Mouse (Mus musculus) limb, embryonic 14.5 days (tissue): ENCODE results near the gene Fam102a. TPM values are rescaled to one million over a fixed set of nuclear protein-coding genes. Genes with fewer than 3 reads are reported as not detected.
A peak's percentile ranks its signal among the peaks of the same experiment; 100 is the strongest.

ENCODE experiments used
- ATAC-seq: fragments of 200-750 bp; cut with Nextera tagmentation; 2 replicates; pipeline ENCODE4 v1.8.0; 2017; ENCODE audit warnings: low read depth, moderate number of reproducible peaks, moderate TSS enrichment; ENCODE audit not compliant: low FRiP score
- DNase-seq: peaks from one replicate; pipeline ENCODE4 v3.0.0-alpha.2; 2015; ENCODE audit warnings: low spot score
- H3K27ac ChIP-seq: fragments of 300-500 bp; sonication (generic); replicated peaks from 2 replicates; pipeline ENCODE4 v1.5.1; 2014; ENCODE audit warnings: low read depth, mild to moderate bottlenecking, low read length, moderate library complexity, mixed read lengths
- H3K27me3 ChIP-seq: fragments of 300-500 bp; sonication (generic); 2 replicates; pipeline ENCODE4 v1.6.1; 2014; ENCODE audit warnings: low read length, mixed read lengths; ENCODE audit not compliant: control insufficient read depth, insufficient read depth
- H3K36me3 ChIP-seq: fragments of 300-500 bp; sonication (generic); 2 replicates; pipeline ENCODE4 v1.6.1; 2014; ENCODE audit warnings: mild to moderate bottlenecking, low read length, moderate library complexity, mixed read lengths; ENCODE audit not compliant: control insufficient read depth, insufficient read depth
- H3K4me1 ChIP-seq: fragments of 300-500 bp; sonication (generic); 2 replicates; pipeline ENCODE4 v1.6.1; 2014; ENCODE audit warnings: antibody characterized with exemption, low read length, mixed read lengths; ENCODE audit not compliant: control insufficient read depth, insufficient read depth
- H3K4me2 ChIP-seq: fragments of 300-500 bp; sonication (generic); replicated peaks from 2 replicates; pipeline ENCODE4 v1.6.1; 2014; ENCODE audit warnings: low read depth, mild to moderate bottlenecking, low read length, moderate library complexity; ENCODE audit not compliant: severe bottlenecking
- H3K4me3 ChIP-seq: fragments of 300-500 bp; sonication (generic); replicated peaks from 2 replicates; pipeline ENCODE4 v1.5.1; 2014; ENCODE audit warnings: low read length
- H3K9ac ChIP-seq: fragments of 300-500 bp; sonication (generic); 2 replicates; pipeline ENCODE4 v1.6.1; 2014; ENCODE audit warnings: mild to moderate bottlenecking, low read depth, low read length, moderate library complexity; ENCODE audit not compliant: severe bottlenecking
- H3K9me3 ChIP-seq: fragments of 300-500 bp; sonication (generic); 2 replicates; pipeline ENCODE4 v1.6.1; 2016; ENCODE audit warnings: low read length; ENCODE audit not compliant: control insufficient read depth
- POLR2A ChIP-seq: fragments of 200-500 bp; IDR thresholded peaks from 2 replicates; pipeline ENCODE4 v1.8.0; 2012; ENCODE audit warnings: inconsistent platforms, mild to moderate bottlenecking, moderate library complexity, borderline replicate concordance; ENCODE audit not compliant: insufficient read depth, insufficient read length; ENCODE audit errors: extremely low read depth
- WGBS: fragments of 180-500 bp; shearing (Covaris S2); extraction: QIAGEN DNeasy Blood & Tissue Kit; methylation state at CpG from one replicate; pipeline ENCODE4 v1.1.7; 2014; 5-methylcytosine and 5-hydroxymethylcytosine counted together
- polyA plus RNA-seq, 2 experiments: library from polyadenylated mRNA; depleted of rRNA in 1 of 2; stranded (reverse) in 1 of 2; unstranded in 1 of 2; fragments of >200 nt; fragmentation: Nextera tagmentation in 1 of 2; extraction: Ambion mirVana in 1 of 2; gene quantifications; 2 replicates each; pipeline versions ENCODE4 v1.2.1 to v1.2.3; 2012 to 2014

Fam102a gene
- polyA plus RNA-seq, 2 experiments: 15.3 to 17.2 TPM

DNA sequence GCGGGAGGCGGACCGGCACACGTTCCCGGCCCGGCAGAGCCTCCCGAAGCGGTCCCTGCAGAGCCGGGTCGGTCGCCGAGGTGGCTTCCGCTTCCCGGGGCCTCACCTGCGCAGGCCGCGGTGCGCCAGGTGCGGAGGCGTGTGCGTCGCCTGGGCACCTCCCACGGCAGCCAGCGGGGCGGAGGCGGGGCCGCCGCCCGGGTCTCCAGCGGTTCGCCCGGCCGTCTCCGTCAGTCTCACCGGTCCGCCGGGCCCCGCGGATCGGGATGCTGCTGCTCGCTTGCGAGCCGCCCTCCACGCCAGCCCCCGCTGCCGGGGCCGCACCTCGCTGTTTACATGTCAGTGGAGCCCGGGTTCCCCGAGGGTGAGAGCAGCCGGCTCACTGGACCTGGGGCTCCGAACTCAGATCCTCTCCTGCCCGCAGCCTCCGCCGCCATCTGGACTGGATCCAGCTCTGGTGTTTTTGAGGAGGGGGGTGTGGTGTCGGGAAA lies 414 bp downstream of the Fam102a start:
- DNase-seq (peak; percentile 28), ATAC-seq (peak; percentile 45; the same call in 1 of the 2 replicates)
- Histone ChIP-seq H3K36me3 (no peaks in the 10 kb centered on the region), H3K4me2 (peak overlapping the region; percentile 90), H3K9ac (peak overlapping the region; percentile 93), H3K4me3 (peak overlapping the region; percentile 96), H3K4me1 (peaks cover 38% of the 10 kb centered on the region), H3K9me3 (no peaks in the 10 kb centered on the region), H3K27me3 (no peaks in the 10 kb centered on the region), H3K27ac (peak overlapping the region; percentile 96)
- TF ChIP-seq POLR2A: no peak
- 0% methylated on average over 18 of the region's 56 CpGs for WGBS

DNA sequence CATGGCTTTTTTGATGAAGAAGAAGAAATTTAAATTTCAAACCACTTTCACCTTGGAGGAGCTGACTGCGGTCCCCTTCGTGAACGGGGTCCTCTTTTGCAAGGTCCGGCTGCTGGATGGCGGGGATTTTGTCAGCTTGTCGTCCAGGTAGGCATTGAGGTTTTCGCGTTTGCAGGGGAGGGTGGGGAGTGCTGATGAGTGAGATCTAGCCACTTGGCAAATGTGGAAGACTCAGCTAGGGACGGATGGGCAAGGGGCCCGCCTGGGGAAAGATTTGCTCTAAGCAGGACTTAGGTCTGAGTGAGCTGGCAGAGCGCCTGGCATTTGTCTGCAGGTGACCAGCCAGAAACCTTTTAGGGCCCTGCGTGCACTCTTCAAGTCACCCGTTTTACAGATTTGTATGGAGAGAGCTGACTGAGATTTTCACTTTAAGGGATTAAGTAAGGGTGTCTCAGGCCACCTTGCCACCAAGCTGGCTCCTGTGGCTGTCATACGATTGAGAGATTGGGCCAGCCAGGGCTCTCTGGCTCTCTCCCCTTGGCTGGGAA lies 1.0 kb downstream of the Fam102a start:
- H3K4me2 ChIP-seq: peak overlapping the region; percentile 90
- H3K4me1 ChIP-seq: peaks cover 42% of the 10 kb centered on the region
- peak overlapping the region; percentile 93 for H3K9ac ChIP-seq
- ATAC-seq (no peak), DNase-seq (no peak)
- H3K36me3 ChIP-seq: no peaks in the 10 kb centered on the region
- TF ChIP-seq POLR2A: no peak
- H3K27ac ChIP-seq: peak overlapping the region; percentile 96
- H3K27me3 ChIP-seq: no peaks in the 10 kb centered on the region
- WGBS: under 1% methylated on average over 14 of the region's 14 CpGs
- H3K4me3 ChIP-seq: peak overlapping the region; percentile 96
- H3K9me3 ChIP-seq: no peaks in the 10 kb centered on the region

DNA sequence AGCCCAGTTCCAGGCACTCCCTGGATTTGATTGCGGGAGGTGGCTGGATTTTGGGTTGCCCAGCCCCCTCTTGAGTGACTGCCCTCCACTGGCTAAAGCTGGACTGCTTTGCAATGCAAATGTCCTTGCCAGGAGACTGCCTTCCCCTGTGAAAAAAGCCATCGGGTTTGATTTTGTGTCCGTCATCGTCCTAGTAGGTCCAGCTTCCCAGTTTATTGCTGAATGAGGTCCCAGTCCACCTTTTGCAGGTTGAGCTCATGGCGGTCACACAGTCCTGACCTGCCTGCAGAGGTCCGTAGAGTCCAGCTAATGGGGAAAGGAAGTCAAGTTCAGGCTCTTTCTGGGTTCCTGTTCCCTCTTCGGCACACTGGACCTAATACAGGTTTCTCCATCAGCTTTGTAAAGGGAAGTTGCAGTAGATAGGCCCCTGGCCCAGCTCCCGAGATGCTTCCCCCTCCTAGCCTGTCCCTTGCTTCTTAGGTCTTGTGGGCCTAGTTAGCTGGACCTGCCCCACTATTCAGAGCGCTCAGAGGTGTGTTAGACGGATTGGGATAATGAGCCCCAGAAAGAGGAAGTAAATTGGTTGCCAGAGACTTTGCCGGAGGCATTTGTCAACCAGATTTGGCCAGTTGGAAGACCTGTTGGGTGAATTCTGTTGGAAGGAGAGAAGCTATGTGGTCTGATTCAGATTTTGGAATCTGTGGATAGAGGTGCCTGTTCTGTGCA lies 1.7 kb downstream of the Fam102a start:
- Histone ChIP-seq H3K4me3 (peak overlapping the region; percentile 96), H3K36me3 (no peaks in the 10 kb centered on the region), H3K27ac (peak overlapping the region; percentile 96), H3K9me3 (no peaks in the 10 kb centered on the region), H3K27me3 (no peaks in the 10 kb centered on the region), H3K4me1 (peaks cover 48% of the 10 kb centered on the region), H3K9ac (peak overlapping the region; percentile 93), H3K4me2 (peak overlapping the region; percentile 90)
- WGBS: 4% methylated on average over 11 of the region's 11 CpGs
- no peak for TF ChIP-seq POLR2A
- no peak for ATAC-seq
- DNase-seq: no peak

DNA sequence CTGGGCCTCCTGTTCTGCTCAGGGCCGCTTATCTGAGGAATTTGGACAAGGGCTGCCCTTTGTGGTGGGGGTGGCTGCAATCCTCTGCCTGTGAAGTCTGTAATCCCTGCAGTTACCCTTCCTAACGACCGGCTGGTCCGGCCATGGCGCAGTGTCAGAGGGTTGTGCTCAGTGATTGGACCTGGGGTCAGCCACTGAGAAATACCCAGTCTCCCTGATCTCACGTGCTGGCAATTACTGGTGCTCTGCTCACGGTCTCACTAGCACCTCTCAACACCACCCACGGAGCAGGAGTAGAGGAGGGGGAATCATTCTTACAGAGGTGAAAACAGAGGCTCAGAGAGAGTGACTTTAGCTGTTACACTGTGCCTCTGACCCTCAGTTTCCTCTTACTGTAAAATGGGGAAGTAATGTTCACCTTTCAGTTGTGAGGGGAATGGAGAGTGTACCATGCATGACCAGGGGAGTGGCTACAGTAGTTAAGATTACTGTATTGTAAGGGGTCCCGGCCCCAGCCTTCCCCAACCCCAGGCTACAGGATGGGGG lies 2.3 kb downstream of the Fam102a start:
- H3K9ac ChIP-seq: peak overlapping the region; percentile 93
- H3K9me3 ChIP-seq: no peaks in the 10 kb centered on the region
- H3K36me3 ChIP-seq: no peaks in the 10 kb centered on the region
- TF ChIP-seq POLR2A: no peak
- ATAC-seq (no peak), DNase-seq (no peak)
- H3K4me2 ChIP-seq: peak overlapping the region; percentile 90
- peak overlapping the region; percentile 96 for H3K4me3 ChIP-seq
- WGBS: 8% methylated on average over 9 of the region's 9 CpGs
- H3K4me1 ChIP-seq: peaks cover 48% of the 10 kb centered on the region
- H3K27me3 ChIP-seq: no peaks in the 10 kb centered on the region
- H3K27ac ChIP-seq: 0 out of 2 replicates have a peak overlapping the region, but pooled peaks have one; percentile 96

DNA sequence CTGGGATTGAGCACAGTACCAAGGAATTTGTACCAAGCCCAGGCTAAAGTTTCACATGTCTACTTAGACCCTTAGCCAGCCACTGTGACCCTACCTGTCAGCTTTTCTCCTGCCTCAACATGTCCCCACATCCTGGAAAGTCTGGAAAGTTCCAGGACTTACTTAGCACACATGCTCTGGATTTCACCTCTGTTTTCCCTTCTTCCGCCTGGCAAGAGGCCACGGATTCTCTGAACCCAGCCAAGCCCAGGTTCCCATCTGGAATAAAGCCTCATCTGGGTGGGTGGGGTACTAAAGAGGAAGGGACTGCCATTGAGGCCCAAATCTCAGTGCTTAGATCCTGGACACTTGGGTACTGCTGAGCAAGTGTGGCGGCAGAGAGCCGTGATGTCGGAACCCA lies 2.8 kb downstream of the Fam102a start:
- Histone ChIP-seq H3K27me3 (no peaks in the 10 kb centered on the region), H3K36me3 (no peaks in the 10 kb centered on the region), H3K4me2 (peak overlapping the region; percentile 90), H3K4me1 (peaks cover 53% of the 10 kb centered on the region), H3K4me3 (peak overlapping the region; percentile 96), H3K27ac (no peak overlapping the region), H3K9ac (peak overlapping the region; percentile 93), H3K9me3 (no peaks in the 10 kb centered on the region)
- 61% methylated on average over 5 of the region's 5 CpGs for WGBS
- no peak for TF ChIP-seq POLR2A
- no peak for DNase-seq
- ATAC-seq: no peak
